Mouse (Mus musculus): ENCODE measurements around the gene Dnajc14. TPM values are rescaled to one million over a fixed set of nuclear protein-coding genes. Genes with fewer than 3 reads are reported as not detected.
A peak's percentile ranks its signal among the peaks of the same experiment; 100 is the strongest.

Dnajc14 gene
- polyA plus RNA-seq (2016; fragmentation: Nextera tagmentation; extraction: Ambion mirVana): 55.6 and 60.5 TPM in 2 replicates

DNA sequence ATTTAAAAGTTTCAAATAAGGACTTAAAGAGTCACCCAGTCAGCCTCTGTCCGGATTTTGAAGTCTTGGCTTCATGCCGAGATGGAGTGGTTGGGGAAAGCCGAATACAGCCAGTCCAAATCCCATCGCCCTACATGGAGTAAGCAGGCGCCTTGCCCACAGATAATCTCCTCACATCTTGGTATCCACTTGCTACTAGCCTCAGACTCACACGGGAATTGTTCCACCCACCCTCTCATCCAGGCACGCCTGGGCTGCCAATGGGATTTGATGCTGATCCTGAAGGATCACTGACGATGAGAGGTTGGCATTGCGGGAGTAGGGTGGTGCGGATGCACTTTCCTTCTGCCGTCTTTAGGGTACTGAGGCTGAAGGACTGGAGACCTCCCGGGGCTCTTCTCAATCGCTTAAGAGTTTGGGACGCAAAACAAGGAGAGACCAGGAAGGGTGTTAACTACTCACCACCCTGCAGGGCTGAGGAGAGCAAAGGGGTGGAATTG is at the start of gene Dnajc14:
TSS of gene Dnajc14 (plus strand) at position 292 of the 500 bp plus-strand sequence.
- no peak for ATAC-seq (ENCODE audit: insufficient number of reproducible peaks, insufficient read depth, low FRiP score, low TSS enrichment)
- H3K36me3 ChIP-seq: peaks cover 35% of the 10 kb centered on the region
- peak within 1 kb of the TSS; percentile 82 for H3K9ac ChIP-seq
- H3K27ac ChIP-seq: peak within 1 kb of the TSS; percentile 99
- WGBS: under 1% methylated on average over 14 of the region's 14 CpGs
- H3K9me3 ChIP-seq: no peaks in the 10 kb centered on the region
- H3K4me2 ChIP-seq (replicated peaks): peak within 1 kb of the TSS; percentile 81
- no peaks in the 10 kb centered on the region for H3K27me3 ChIP-seq
- peaks cover 43% of the 10 kb centered on the region for H3K4me1 ChIP-seq
- H3K4me3 ChIP-seq: peak within 1 kb of the TSS; percentile 85

DNA sequence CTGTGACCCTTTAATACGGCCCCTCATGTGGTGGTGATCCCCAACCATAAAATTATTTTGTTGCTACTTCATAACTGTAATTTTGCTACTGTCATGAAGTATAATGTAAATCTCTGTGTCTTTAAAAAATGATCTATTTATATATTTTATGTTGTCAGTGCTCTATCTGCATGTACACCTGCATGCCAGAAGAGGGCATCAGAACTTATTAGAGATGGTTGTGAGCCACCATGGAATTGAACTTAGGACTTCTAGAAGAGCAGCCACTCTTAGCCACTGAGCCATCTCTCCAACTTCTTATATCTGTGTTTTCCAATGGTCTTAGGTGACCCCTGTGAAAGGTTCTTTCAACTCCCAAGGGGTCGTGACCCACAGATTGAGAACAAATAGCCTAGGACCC is 31.0 kb upstream of the Dnajc14 start:
- Histone ChIP-seq H3K36me3 (no peaks in the 10 kb centered on the region), H3K4me3 (no peak overlapping the region), H3K4me2 (replicated peaks) (no peak overlapping the region), H3K27ac (no peak overlapping the region), H3K27me3 (no peaks in the 10 kb centered on the region), H3K9me3 (no peaks in the 10 kb centered on the region), H3K4me1 (no peaks in the 10 kb centered on the region), H3K9ac (no peak overlapping the region)
- ATAC-seq (ENCODE audit: insufficient number of reproducible peaks, insufficient read depth, low FRiP score, low TSS enrichment): no peak
- 72% methylated on average over 2 of the region's 2 CpGs for WGBS

DNA sequence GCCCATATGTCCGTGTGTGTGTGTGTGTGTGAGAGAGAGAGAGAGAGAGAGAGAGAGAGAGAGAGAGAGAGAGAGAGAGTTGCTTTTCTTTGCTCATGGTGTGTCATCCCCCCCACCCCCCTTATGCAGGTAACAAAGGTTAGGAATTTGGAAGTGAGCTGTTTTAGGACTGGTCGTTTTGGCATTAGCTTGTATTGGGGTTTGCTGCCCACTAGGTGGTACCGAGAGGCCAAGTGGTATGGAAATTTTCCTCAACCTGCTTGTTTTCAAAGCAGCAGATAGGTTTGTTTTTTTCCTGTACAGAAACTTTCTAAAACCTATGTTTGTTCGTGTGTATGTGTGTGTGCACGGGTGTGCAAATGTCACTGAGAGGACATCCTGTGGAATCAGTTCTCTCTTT is 30.2 kb upstream of the Dnajc14 start:
- no peaks in the 10 kb centered on the region for H3K9me3 ChIP-seq
- no peak overlapping the region for H3K4me2 ChIP-seq (replicated peaks)
- no peak overlapping the region for H3K4me3 ChIP-seq
- no peak overlapping the region for H3K27ac ChIP-seq
- no peaks in the 10 kb centered on the region for H3K4me1 ChIP-seq
- WGBS: 24% methylated on average over 5 of the region's 5 CpGs
- no peak overlapping the region for H3K9ac ChIP-seq
- ATAC-seq (ENCODE audit: insufficient number of reproducible peaks, insufficient read depth, low FRiP score, low TSS enrichment): no peak
- H3K27me3 ChIP-seq: no peaks in the 10 kb centered on the region
- no peaks in the 10 kb centered on the region for H3K36me3 ChIP-seq

DNA sequence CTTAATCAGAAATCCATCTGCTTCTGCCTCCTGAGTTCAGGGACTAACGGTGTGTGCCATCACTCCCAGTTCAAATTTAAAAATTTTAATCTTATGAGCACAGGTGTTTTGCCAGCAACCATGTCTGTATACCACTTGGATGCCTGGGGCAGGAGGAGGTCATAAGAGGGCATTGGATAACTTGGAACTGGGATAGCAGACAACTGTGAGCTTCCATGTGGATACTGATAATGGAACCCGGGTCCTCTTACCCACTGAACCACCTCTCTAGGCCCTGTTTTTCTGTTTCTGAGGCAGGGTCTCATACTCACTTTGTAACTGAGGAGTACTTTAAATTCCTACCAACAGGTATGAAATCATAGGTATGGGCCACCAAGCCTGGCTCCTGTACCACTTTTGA is 25.4 kb upstream of the Dnajc14 start:
- ATAC-seq (ENCODE audit: insufficient number of reproducible peaks, insufficient read depth, low FRiP score, low TSS enrichment): no peak
- 81% methylated on average over 2 of the region's 2 CpGs for WGBS
- no peak overlapping the region for H3K4me2 ChIP-seq (replicated peaks)
- no peaks in the 10 kb centered on the region for H3K36me3 ChIP-seq
- H3K27me3 ChIP-seq: no peaks in the 10 kb centered on the region
- H3K9ac ChIP-seq: no peak overlapping the region
- H3K4me1 ChIP-seq: 0 out of 2 replicates have a peak, but pooled peaks cover 4% of the 10 kb centered on the region
- 0 out of 2 replicates have a peak, but pooled peaks cover 3% of the 10 kb centered on the region for H3K9me3 ChIP-seq
- no peak overlapping the region for H3K4me3 ChIP-seq
- H3K27ac ChIP-seq: peak overlapping the region; percentile 84; the same call in 1 of the 2 replicates

DNA sequence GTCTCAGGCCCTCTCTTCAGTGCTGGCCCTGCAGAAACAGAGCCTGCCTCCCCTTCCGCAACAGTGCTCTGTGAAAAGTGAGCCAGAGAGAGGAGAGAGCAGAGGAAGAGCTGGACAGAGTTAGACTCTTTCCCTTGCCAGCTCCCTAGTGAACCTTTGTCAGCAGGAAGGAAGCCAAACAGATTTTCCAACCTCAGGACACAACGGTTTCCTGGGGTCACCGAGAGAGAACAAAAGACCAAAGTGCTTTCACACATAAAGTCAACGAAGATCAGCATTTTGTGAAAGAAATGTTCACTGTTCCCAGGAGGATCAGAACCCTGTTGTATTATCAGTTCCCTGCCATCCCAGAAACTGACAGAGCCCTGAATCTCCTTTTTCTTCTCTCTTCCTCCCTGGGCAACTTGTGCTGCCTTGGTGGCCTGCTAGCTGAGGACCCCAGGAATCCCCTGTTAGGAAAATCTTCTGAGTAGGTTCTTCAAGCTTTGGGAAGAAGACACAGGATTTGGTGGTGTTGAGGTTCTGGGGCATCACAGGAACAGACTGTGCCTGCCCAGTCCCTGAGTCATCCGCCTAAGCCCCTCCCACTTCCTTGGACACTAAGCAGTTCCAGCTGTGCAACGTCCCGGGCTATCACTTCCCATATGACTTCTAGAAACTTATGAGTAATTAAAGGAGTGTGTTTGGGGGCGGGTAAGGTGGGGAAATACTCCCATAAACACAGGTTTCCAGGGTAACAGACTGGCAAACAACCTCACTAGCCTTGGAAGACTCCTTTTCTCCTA is 24.7 kb upstream of the Dnajc14 start:
- Histone ChIP-seq H3K36me3 (no peaks in the 10 kb centered on the region), H3K4me3 (no peak overlapping the region), H3K9me3 (peaks cover 10% of the 10 kb centered on the region), H3K27ac (peak overlapping the region; percentile 84), H3K27me3 (no peaks in the 10 kb centered on the region), H3K4me1 (0 out of 2 replicates have a peak, but pooled peaks cover 4% of the 10 kb centered on the region), H3K9ac (no peak overlapping the region), H3K4me2 (replicated peaks) (no peak overlapping the region)
- peak; percentile 83; the same call in 1 of the 2 replicates for ATAC-seq (ENCODE audit: insufficient number of reproducible peaks, insufficient read depth, low FRiP score, low TSS enrichment)
- 13% methylated on average over 8 of the region's 8 CpGs for WGBS

DNA sequence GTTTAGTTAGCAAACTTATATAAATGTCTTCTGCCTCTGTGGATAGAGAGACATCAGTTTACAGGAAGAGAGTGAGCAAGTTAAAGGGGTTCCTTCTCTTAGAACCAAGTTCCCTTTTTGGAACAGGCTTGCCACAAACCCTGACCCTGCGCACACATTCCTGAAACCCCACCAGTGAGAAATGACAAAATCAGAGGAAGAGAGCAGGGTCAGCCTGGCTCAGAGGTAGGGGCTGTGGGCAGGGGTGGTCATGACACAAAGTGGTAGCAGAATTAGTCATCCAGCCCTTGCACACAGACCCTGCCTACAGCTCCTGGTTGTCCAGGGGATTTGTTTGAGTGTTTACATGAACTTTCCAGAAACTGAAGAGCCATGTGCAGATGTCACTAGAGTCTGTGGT is 23.7 kb upstream of the Dnajc14 start:
- H3K9ac ChIP-seq: no peak overlapping the region
- H3K4me1 ChIP-seq: 0 out of 2 replicates have a peak, but pooled peaks cover 4% of the 10 kb centered on the region
- H3K9me3 ChIP-seq: peaks cover 15% of the 10 kb centered on the region
- H3K27ac ChIP-seq: no peak overlapping the region
- no peak for ATAC-seq (ENCODE audit: insufficient number of reproducible peaks, insufficient read depth, low FRiP score, low TSS enrichment)
- no peaks in the 10 kb centered on the region for H3K27me3 ChIP-seq
- no peaks in the 10 kb centered on the region for H3K36me3 ChIP-seq
- no peak overlapping the region for H3K4me3 ChIP-seq
- whole genome bisulfite sequencing: 84% methylated on average over 1 of the region's 1 CpGs
- no peak overlapping the region for H3K4me2 ChIP-seq (replicated peaks)

DNA sequence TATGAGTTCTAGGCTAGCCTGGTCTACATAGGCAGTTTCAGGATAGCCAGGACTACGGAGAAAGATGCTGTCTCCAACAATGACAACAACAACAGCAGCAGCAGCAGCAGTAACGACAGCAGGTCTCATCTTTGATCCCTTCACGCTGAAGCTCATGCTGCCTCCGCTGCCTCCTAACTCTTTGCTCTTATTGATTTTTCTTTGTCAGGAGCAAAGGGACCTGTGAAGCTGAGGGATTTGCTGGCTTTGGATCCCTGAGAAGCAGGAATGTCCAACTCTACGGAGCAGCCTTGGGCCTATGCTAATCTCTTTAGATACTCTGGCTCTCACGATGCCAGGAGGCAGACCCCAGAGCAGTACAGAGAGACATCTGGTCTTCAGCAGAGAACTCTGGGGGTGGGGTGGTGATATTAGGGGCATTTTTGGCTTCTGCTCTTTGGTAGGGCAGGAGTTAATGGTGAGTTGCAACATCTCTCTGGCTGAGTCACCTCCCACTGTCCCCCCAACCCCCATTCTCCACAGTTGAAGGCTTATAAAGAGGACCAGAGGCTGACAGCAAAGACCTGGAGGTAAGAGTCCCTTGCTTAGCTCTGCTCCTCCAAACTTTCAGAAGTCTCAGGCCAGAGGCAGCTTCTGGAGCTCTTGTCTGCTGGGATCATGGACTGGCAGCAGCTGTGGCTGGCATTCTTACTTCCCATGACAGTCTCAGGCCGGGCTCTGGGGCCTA is 13.3 kb upstream of the Dnajc14 start, which contains the start of gene Mmp19:
TSS of gene Mmp19 (plus strand) at position 513 of the 727 bp plus-strand sequence.
- Histone ChIP-seq H3K9ac (no peak within 1 kb of the TSS), H3K4me3 (no peak within 1 kb of the TSS), H3K27me3 (no peaks in the 10 kb centered on the region), H3K4me1 (no peaks in the 10 kb centered on the region), H3K4me2 (replicated peaks) (no peak within 1 kb of the TSS), H3K27ac (no peak within 1 kb of the TSS), H3K36me3 (no peaks in the 10 kb centered on the region), H3K9me3 (no peaks in the 10 kb centered on the region)
- 72% methylated on average over 7 of the region's 7 CpGs for WGBS
- no peak for ATAC-seq (ENCODE audit: insufficient number of reproducible peaks, insufficient read depth, low FRiP score, low TSS enrichment)

DNA sequence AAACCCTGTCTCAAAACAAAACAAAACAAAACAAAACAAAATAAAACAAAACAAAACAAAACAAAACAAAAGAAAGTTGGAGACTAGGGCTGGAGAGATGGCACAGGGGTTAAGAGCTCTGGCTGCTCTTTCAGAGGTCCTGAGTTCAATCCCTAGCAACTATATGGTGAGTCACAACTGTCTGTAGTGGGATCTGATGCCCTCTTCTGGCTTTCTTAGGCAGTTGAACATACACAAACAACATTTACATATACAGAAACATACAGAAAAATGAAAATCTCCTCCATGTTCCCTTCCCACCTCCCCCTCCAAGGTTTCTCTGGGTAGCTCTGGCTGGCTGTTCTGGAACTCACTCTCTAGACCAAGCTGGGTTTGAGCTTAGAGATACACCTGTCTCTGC is 11.8 kb upstream of the Dnajc14 start:
- no peaks in the 10 kb centered on the region for H3K27me3 ChIP-seq
- no peaks in the 10 kb centered on the region for H3K9me3 ChIP-seq
- ATAC-seq (ENCODE audit: insufficient number of reproducible peaks, insufficient read depth, low FRiP score, low TSS enrichment): no peak
- H3K27ac ChIP-seq: no peak overlapping the region
- H3K9ac ChIP-seq: no peak overlapping the region
- H3K4me2 ChIP-seq (replicated peaks): no peak overlapping the region
- H3K36me3 ChIP-seq: no peaks in the 10 kb centered on the region
- H3K4me1 ChIP-seq: no peaks in the 10 kb centered on the region
- H3K4me3 ChIP-seq: no peak overlapping the region

DNA sequence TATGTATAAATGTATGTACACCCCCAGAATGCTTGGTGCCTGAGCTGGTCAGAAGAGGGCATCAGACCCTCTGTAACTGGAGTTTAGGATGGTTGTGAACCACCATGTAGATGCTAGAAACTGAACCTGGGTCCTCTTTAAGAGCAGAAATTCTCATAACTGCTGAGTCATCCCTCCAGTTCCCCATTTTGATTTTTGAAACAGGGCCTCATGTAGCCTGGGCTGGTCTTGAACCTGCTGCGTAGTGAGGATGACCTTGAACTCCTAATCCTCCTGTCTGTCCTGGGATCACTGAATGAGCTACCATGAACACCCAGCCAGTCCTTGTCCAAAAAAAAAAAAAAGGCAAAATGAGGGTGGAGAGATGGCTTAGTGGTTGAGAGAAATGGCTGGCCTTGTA is 10.6 kb upstream of the Dnajc14 start:
- Histone ChIP-seq H3K27ac (no peak overlapping the region), H3K9me3 (no peaks in the 10 kb centered on the region), H3K27me3 (no peaks in the 10 kb centered on the region), H3K4me2 (replicated peaks) (no peak overlapping the region), H3K4me1 (no peaks in the 10 kb centered on the region), H3K4me3 (no peak overlapping the region), H3K36me3 (no peaks in the 10 kb centered on the region), H3K9ac (no peak overlapping the region)
- WGBS: 93% methylated on average over 1 of the region's 1 CpGs
- no peak for ATAC-seq (ENCODE audit: insufficient number of reproducible peaks, insufficient read depth, low FRiP score, low TSS enrichment)

DNA sequence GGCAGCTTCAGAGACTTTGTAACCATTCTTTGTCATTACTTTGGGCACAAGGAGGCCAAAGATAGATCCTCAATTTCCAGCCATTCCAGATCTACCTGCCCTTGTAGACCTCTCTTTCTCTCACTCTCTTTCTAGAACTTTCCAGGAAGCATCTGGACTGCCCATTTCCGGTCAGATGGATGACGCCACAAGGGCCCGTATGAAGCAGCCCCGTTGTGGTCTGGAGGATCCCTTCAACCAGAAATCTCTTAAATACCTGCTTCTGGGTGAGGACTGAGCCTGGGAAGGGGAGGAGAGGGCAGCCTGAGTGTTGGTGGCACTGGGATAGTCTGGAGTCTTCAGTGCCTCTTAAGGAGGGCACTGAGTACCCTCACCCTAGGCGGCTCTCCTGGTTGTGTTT is 9.5 kb upstream of the Dnajc14 start:
- WGBS: 91% methylated on average over 5 of the region's 5 CpGs
- no peaks in the 10 kb centered on the region for H3K4me1 ChIP-seq
- H3K9ac ChIP-seq: no peak overlapping the region
- H3K9me3 ChIP-seq: no peaks in the 10 kb centered on the region
- no peaks in the 10 kb centered on the region for H3K27me3 ChIP-seq
- H3K27ac ChIP-seq: no peak overlapping the region
- peaks cover 2% of the 10 kb centered on the region; the same call in 1 of the 2 replicates for H3K36me3 ChIP-seq
- H3K4me3 ChIP-seq: no peak overlapping the region
- no peak for ATAC-seq (ENCODE audit: insufficient number of reproducible peaks, insufficient read depth, low FRiP score, low TSS enrichment)
- H3K4me2 ChIP-seq (replicated peaks): no peak overlapping the region

DNA sequence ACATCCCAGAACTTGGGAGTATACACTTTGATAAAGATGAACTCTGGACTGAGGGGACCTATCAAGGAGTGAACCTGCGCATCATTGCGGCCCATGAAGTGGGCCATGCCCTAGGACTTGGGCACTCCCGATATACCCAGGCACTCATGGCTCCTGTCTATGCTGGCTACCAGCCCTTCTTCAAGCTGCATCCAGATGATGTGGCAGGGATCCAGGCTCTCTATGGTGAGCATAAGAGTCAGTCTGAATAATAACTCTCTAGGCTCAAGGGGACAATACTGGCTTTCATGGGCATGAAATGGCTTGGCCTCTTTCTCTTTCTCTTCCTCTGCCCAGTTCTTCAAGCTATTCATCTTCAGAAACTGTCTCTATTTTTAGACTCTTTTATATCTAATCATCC is 8.3 kb upstream of the Dnajc14 start:
- peaks cover 14% of the 10 kb centered on the region for H3K36me3 ChIP-seq
- WGBS: 96% methylated on average over 3 of the region's 3 CpGs
- H3K4me2 ChIP-seq (replicated peaks): no peak overlapping the region
- ATAC-seq (ENCODE audit: insufficient number of reproducible peaks, insufficient read depth, low FRiP score, low TSS enrichment): no peak
- H3K27me3 ChIP-seq: no peaks in the 10 kb centered on the region
- no peaks in the 10 kb centered on the region for H3K4me1 ChIP-seq
- no peak overlapping the region for H3K27ac ChIP-seq
- no peak overlapping the region for H3K4me3 ChIP-seq
- no peak overlapping the region for H3K9ac ChIP-seq
- no peaks in the 10 kb centered on the region for H3K9me3 ChIP-seq

DNA sequence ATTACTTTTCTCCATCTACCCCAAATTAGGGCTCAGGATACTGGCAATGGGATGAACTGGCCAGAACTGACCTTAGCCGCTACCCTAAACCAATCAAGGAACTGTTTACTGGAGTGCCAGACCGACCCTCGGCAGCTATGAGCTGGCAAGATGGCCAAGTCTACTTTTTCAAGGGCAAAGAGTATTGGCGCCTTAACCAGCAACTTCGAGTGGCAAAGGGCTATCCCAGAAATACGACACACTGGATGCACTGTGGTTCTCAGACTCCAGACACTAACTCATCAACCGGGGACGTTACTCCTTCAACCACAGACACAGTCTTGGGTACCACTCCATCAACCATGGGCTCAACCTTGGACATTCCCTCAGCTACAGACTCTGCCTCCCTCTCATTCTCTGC is 5.2 kb upstream of the Dnajc14 start:
- Histone ChIP-seq H3K9ac (no peak overlapping the region), H3K9me3 (no peaks in the 10 kb centered on the region), H3K4me1 (peaks cover 13% of the 10 kb centered on the region), H3K27me3 (no peaks in the 10 kb centered on the region), H3K27ac (no peak overlapping the region), H3K4me2 (replicated peaks) (no peak overlapping the region), H3K36me3 (peaks cover 23% of the 10 kb centered on the region), H3K4me3 (no peak overlapping the region)
- no peak for ATAC-seq (ENCODE audit: insufficient number of reproducible peaks, insufficient read depth, low FRiP score, low TSS enrichment)
- 91% methylated on average over 8 of the region's 8 CpGs for WGBS

All from embryonic facial prominence, embryonic 12.5 days (tissue).